Mouse (Mus musculus): ENCODE results near the gene Frmd4b.

DNA sequence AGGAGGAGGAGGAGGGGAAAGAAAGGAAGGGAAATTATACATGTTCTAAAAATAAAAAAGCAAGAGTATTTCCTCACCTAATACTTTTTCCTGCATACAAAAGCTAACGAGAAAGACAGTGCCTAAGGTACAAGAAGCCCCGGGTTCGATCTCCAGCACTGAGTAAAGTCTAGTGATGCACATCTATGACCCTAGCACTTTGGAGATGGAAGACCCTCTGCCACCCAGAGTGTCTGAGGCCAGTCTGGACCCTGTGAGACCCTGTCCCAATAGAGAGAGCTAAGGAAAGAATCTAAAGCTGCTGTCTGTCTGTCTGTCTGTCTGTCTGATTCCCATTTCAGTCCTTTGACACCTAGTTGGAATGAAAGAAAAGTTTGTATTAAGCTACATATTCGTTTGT lies 40.0 kb downstream of the Frmd4b start:
- no peak for TF ChIP-seq CTCF (IDR thresholded peaks at IDR 0.05; ENCODE audit: extremely low read depth, insufficient read length, insufficient replicate concordance, low read depth, low read length)
- no peak for TF ChIP-seq POLR2A (IDR thresholded peaks at IDR 0.05; ENCODE audit: low read depth, low read length)

All from small intestine, adult 2 months (tissue).